Mouse (Mus musculus) fibroblast of lung, adult 2 months (primary cell): ENCODE results near the gene Gtf3c4.

ENCODE experiments used
- DNase-seq: peaks from one replicate; pipeline ENCODE4 v3.0.0-alpha.2; 2011; ENCODE audit warnings: low read depth

The Gtf3c4 gene

DNA sequence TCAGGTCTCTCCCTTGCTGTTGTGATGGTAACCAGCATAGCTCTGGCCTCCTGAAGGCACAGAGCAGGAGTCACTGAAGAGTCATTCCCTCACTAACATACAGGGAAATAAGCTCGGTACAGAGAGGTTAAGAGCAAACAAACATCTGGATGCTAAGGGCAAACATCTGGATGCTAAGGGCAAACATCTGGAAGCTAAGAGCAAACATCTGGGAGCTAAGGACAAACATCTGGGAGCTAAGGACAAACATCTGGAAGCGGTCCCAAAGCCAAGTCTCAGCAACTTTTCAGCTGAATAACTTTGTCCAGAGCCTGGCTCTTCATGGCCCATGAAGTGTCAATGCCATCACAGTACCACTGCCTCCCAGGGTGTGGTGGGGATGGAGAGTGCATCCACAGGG lies 40.6 kb downstream of the Gtf3c4 start:
- DNase-seq, result no peak

DNA sequence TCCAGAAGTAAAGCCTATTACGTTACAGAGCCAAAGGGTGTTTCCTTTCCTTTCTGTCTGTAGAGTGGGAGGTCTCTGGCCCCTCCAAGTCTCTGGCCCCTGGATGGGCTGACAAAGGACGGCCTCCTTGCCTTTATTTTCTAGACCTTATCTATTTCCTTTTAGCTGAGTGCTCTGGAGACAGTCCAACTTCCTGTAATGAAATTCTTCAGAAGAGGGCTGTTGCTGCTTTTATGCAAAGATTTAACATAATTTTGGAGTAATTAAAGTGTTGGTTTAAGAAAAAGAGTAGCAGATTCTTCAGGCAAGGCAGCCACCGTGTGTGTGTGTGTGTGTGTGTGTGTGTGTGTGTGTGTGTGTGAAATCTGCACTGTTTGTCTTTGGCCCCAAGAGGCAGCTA lies 41.8 kb downstream of the Gtf3c4 start:
- no peak for DNase-seq

- DNase-seq, result no peak
Observed at GRCm38 (mm10) chr2:28797490-28798106, 42.6 kb downstream of the Gtf3c4 start.

DNA sequence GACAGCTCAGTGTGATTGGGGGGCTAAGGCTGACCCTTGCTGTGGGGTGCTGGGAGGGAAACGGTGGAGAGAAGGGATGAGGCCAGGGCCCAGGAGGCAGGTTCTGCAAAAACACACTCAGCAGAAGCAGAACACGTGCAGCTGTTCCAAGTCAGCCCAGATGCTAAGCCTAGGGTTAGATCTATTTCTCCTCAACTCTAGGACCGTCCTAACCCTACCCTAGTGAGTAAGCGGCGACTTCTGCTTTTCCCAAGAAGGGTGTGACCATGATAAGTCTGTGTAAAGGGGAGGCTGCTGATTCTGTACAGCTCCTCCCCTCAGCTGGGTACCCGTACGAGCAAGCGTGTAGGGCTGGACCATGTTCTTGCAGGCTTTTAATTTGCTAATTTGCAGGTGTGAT lies 43.9 kb downstream of the Gtf3c4 start:
- DNase-seq, result no peak

- DNase-seq, result no peak
Observed at GRCm38 (mm10) chr2:28794623-28795022, 45.5 kb downstream of the Gtf3c4 start.

GRCm38 (mm10) chr2:28792931-28793610 lies 47.1 kb downstream of the Gtf3c4 start:
- no peak for DNase-seq

DNA sequence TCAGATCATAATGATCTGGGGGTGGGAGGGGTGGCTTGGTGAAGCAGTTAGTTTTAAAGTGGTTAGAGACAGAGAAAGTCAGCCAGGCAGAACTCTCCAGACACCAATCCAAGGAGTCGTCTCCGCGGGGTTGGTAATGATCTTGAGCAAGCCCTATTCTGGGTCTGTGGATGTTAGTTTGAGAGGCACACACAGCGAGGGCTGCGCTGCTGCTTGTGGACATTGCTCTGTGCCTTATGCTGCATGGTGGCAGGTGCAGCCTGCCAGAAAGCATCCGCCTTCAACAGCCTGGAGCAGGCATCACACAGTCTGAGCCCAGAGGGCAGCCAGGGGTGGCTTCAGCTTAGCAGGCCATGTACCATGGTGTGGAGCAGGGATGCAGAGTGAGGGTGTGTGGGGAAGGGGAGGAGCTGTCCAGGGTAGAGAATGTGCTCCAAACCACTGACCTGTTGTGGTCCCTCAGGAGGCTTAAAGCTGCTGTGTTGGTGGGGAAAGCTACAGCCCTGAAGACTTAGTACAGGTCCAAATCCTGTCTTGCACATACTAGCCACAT lies 53.0 kb downstream of the Gtf3c4 start:
- no peak for DNase-seq

- no peak for DNase-seq
Observed at GRCm38 (mm10) chr2:28786355-28787066, 53.6 kb downstream of the Gtf3c4 start.

GRCm38 (mm10) chr2:28781310-28781709 lies 58.9 kb downstream of the Gtf3c4 start:
- DNase-seq, result no peak

- no peak for DNase-seq
Observed at GRCm38 (mm10) chr2:28780001-28780782, 60.0 kb downstream of the Gtf3c4 start.

- DNase-seq, result no peak
Observed at GRCm38 (mm10) chr2:28776728-28777127, 63.4 kb downstream of the Gtf3c4 start.

- no peak for DNase-seq
Observed at GRCm38 (mm10) chr2:28774073-28774472, 66.1 kb downstream of the Gtf3c4 start.
